Mouse (Mus musculus): ENCODE measurements at regions not wholly inside any gene's neighbourhood (a gene's known extent, or its start where the extent isn't known, plus 50 kb on each side); places are given as distances from the start of the nearest gene placed in this dataset.

DNA sequence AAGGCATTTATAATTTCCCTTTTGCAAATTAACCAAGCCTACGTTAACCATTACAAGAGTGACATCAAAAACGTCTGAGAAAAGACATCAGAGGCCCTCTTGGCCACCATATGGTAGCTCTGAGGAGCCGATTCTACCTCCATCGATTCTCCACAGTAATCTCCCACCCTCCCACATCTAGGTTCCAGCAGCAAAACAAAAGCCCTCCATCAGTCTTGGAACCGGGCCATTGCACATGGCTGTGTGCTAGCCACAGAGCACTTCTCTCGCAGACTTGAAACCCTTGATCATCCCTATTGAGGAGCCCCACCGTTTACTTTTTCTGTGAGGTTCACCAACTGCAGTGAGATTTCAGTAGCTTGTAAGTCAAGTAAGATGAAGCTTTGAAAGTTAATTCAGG lies 310.5 kb upstream of the Adamts9 start:
- TF ChIP-seq POLR2A (IDR thresholded peaks at IDR 0.05; ENCODE audit: borderline replicate concordance, extremely low read depth, insufficient read depth, insufficient read length), result no peak
- H3K4me2 ChIP-seq (replicated peaks; ENCODE audit: low read depth, low read length, severe bottlenecking), result no peak overlapping the region
- no peak overlapping the region for H3K4me3 ChIP-seq (replicated peaks; ENCODE audit: low read length)
- H3K4me1 ChIP-seq (ENCODE audit: control insufficient read depth, insufficient read depth, low read length), result no peaks in the 10 kb centered on the region
- H3K27me3 ChIP-seq (ENCODE audit: control insufficient read depth, insufficient read depth, low read length), result no peaks in the 10 kb centered on the region
- DNase-seq (ENCODE audit: low spot score) (no peak), ATAC-seq (ENCODE audit: low FRiP score, low read depth) (no peak)
- H3K9me3 ChIP-seq (ENCODE audit: control insufficient read depth, low read length), result no peaks in the 10 kb centered on the region
- H3K9ac ChIP-seq (ENCODE audit: low read depth, low read length, severe bottlenecking), result no peak overlapping the region
- H3K27ac ChIP-seq (replicated peaks; ENCODE audit: low read depth, low read length), result no peak overlapping the region
- H3K36me3 ChIP-seq (ENCODE audit: control insufficient read depth, insufficient read depth, low read length), result no peaks in the 10 kb centered on the region
- 67% methylated on average over 7 of the region's 7 CpGs for WGBS

DNA sequence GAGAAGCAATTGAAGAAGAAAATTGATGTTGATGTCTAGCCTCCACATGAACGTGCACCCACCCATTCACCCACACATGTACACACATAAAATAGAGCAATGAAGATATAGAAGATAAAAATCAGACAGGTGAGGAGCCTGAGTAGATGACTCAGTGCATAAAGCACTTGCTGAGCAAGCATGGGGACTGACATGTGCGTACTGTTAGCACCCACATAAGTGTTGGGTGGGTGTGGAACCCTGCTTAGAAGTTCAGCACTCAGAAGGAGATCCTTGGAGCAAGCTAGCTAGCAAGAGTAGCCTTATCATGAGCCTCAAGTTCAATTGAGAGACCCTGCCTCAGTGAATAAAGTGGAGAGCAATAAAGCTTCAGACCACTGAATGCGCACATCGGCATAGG lies 305.7 kb upstream of the Adamts9 start:
- DNase-seq (ENCODE audit: low spot score), result no peak
- WGBS, result 92% methylated on average over 4 of the region's 4 CpGs

DNA sequence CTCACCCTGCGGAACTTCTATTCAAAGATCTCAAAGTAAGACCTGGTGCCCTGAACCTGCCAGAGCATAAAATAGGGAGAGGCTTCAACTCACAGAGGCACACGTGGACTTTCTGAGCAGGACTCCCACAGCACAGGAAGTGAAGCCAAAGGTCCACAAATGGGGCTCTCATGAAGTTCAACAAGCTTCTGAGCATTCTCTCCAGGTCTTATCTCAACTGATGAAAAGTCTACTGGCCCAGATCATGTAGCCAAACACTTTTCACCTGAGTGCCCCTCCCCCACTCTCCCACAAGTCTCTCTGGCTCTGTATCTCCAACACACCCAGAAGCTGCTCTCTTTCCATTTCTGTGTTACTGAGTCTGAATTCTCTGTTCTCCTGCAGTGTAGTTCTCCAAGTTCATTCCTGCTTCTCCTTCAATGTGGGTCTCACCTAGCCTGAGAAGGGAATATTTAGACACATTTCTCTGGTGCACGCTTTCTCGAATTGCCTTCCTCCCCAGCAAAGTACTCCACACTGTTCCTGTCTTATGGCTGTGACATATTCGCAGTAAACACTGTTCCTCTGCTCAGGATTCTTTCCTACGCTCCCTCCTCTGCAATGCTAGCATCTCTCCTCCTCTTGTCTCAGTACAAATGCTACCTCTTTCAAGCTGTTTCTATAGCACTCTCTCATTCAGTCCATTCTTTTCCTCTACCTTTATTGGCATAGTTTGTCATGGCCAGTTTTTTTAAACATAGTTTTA lies 303.4 kb upstream of the Adamts9 start:
- ATAC-seq (ENCODE audit: low FRiP score, low read depth), result no peak
- Histone ChIP-seq H3K9me3 (ENCODE audit: control insufficient read depth, low read length) (no peaks in the 10 kb centered on the region; the same call in 1 of the 2 replicates), H3K9ac (ENCODE audit: low read depth, low read length, severe bottlenecking) (no peak overlapping the region), H3K4me2 (replicated peaks; ENCODE audit: low read depth, low read length, severe bottlenecking) (no peak overlapping the region), H3K27me3 (ENCODE audit: control insufficient read depth, insufficient read depth, low read length) (no peaks in the 10 kb centered on the region), H3K4me3 (replicated peaks; ENCODE audit: low read length) (no peak overlapping the region), H3K36me3 (ENCODE audit: control insufficient read depth, insufficient read depth, low read length) (no peaks in the 10 kb centered on the region), H3K4me1 (ENCODE audit: control insufficient read depth, insufficient read depth, low read length) (no peaks in the 10 kb centered on the region), H3K27ac (replicated peaks; ENCODE audit: low read depth, low read length) (no peak overlapping the region)
- no peak for TF ChIP-seq POLR2A (IDR thresholded peaks at IDR 0.05; ENCODE audit: borderline replicate concordance, extremely low read depth, insufficient read depth, insufficient read length)
- DNase-seq (ENCODE audit: low spot score), result no peak
- 82% methylated on average over 6 of the region's 6 CpGs for WGBS

More for the DNA sequence above, 305.7 kb upstream of the Adamts9 start:
- H3K4me3 ChIP-seq (replicated peaks; ENCODE audit: low read length), result no peak overlapping the region
- no peaks in the 10 kb centered on the region for H3K4me1 ChIP-seq (ENCODE audit: control insufficient read depth, insufficient read depth, low read length)
- no peaks in the 10 kb centered on the region for H3K27me3 ChIP-seq (ENCODE audit: control insufficient read depth, insufficient read depth, low read length)
- H3K4me2 ChIP-seq (replicated peaks; ENCODE audit: low read depth, low read length, severe bottlenecking), result no peak overlapping the region
- no peaks in the 10 kb centered on the region for H3K9me3 ChIP-seq (ENCODE audit: control insufficient read depth, low read length)
- H3K36me3 ChIP-seq (ENCODE audit: control insufficient read depth, insufficient read depth, low read length), result no peaks in the 10 kb centered on the region
- ATAC-seq (ENCODE audit: low FRiP score, low read depth), result no peak
- no peak overlapping the region for H3K9ac ChIP-seq (ENCODE audit: low read depth, low read length, severe bottlenecking)
- TF ChIP-seq POLR2A (IDR thresholded peaks at IDR 0.05; ENCODE audit: borderline replicate concordance, extremely low read depth, insufficient read depth, insufficient read length), result no peak
- H3K27ac ChIP-seq (replicated peaks; ENCODE audit: low read depth, low read length), result no peak overlapping the region

DNA sequence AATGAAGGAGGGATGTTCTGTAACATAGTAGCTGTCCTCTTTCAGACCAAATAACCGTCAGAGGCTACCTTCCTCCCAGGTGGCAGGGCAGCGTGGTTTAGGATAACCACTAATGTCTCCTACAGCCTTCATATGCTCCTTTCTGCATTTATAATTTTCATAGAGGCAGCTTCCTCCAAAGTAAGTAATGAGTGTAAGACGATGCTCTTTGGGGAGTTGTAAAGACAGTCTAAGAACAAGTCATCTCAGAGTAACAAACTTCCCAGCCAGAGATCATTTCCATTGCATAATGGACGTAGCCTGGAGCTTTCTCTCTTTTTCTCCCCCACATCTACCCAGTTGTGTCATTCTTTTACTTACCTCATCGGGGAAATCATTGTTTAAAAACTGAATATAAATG lies 292.3 kb upstream of the Adamts9 start:
- no peaks in the 10 kb centered on the region for H3K9me3 ChIP-seq (ENCODE audit: control insufficient read depth, low read length)
- H3K36me3 ChIP-seq (ENCODE audit: control insufficient read depth, insufficient read depth, low read length), result no peaks in the 10 kb centered on the region
- H3K4me2 ChIP-seq (replicated peaks; ENCODE audit: low read depth, low read length, severe bottlenecking), result no peak overlapping the region
- no peaks in the 10 kb centered on the region for H3K27me3 ChIP-seq (ENCODE audit: control insufficient read depth, insufficient read depth, low read length)
- no peak overlapping the region for H3K9ac ChIP-seq (ENCODE audit: low read depth, low read length, severe bottlenecking)
- WGBS, result 49% methylated on average over 5 of the region's 5 CpGs
- peak; percentile 66 for DNase-seq (ENCODE audit: low spot score)
- TF ChIP-seq POLR2A (IDR thresholded peaks at IDR 0.05; ENCODE audit: borderline replicate concordance, extremely low read depth, insufficient read depth, insufficient read length), result no peak
- peak; percentile 50 for ATAC-seq (ENCODE audit: low FRiP score, low read depth)
- no peaks in the 10 kb centered on the region for H3K4me1 ChIP-seq (ENCODE audit: control insufficient read depth, insufficient read depth, low read length)
- no peak overlapping the region for H3K4me3 ChIP-seq (replicated peaks; ENCODE audit: low read length)
- no peak overlapping the region for H3K27ac ChIP-seq (replicated peaks; ENCODE audit: low read depth, low read length)

DNA sequence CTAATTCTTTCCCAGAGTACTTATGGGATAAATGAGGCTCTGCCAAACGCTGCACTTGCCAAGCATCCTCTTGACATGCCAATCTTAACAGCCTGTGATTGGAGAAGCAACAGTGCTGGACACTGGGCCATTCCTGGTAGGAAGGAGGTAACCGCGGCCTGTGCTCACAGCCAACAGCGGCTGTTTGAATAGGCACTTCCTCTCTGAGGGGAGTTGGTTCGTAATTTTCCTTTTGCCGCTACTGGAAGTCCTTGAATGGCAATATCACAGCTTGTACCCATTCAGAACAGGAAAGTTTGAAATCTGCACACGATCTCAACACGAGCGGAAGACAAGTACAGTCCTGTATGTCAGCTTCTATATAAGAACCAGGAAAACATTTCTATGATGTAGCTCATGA lies 289.3 kb upstream of the Adamts9 start:
- H3K36me3 ChIP-seq (ENCODE audit: control insufficient read depth, insufficient read depth, low read length), result no peaks in the 10 kb centered on the region
- 77% methylated on average over 9 of the region's 9 CpGs for WGBS
- DNase-seq (ENCODE audit: low spot score) (peak; percentile 12), ATAC-seq (ENCODE audit: low FRiP score, low read depth) (no peak)
- no peak overlapping the region for H3K4me3 ChIP-seq (replicated peaks; ENCODE audit: low read length)
- H3K9me3 ChIP-seq (ENCODE audit: control insufficient read depth, low read length), result no peaks in the 10 kb centered on the region
- H3K27me3 ChIP-seq (ENCODE audit: control insufficient read depth, insufficient read depth, low read length), result no peaks in the 10 kb centered on the region
- H3K4me2 ChIP-seq (replicated peaks; ENCODE audit: low read depth, low read length, severe bottlenecking), result no peak overlapping the region
- H3K9ac ChIP-seq (ENCODE audit: low read depth, low read length, severe bottlenecking), result no peak overlapping the region
- H3K27ac ChIP-seq (replicated peaks; ENCODE audit: low read depth, low read length), result no peak overlapping the region
- TF ChIP-seq POLR2A (IDR thresholded peaks at IDR 0.05; ENCODE audit: borderline replicate concordance, extremely low read depth, insufficient read depth, insufficient read length), result no peak
- no peaks in the 10 kb centered on the region for H3K4me1 ChIP-seq (ENCODE audit: control insufficient read depth, insufficient read depth, low read length)
